Comparison of ENCODE assay signal across 8 mouse cellular contexts in genomic region chr3:88087688-88088087, GRCm38 (mm10). TPM values are rescaled to one million over a fixed set of nuclear protein-coding genes. Genes with fewer than 3 reads are reported as not detected.
DNase-seq lines count a peak whose midpoint lies in the region; ATAC-seq and TF ChIP-seq lines count a peak whose summit lies in the region.
"Had no signal": no experiment of that assay in that cellular context is flagged by ENCODE, and none has a peak within 500 bp of the region (broad histone marks: within the 10 kb centered on the region; RNA-seq: fewer than 3 reads in every experiment).

No protein-coding gene starts in this region.

- no peak overlapping the region for H3K9ac ChIP-seq in ES-Bruce4 (ENCODE audit: low read depth, poor library complexity, severe bottlenecking)
- no peak overlapping the region for H3K9ac ChIP-seq in lung, postnatal 0 days (replicated peaks; ENCODE audit: low read depth)

- H3K9me3 ChIP-seq in ES-Bruce4 (replicated peaks; ENCODE audit: control insufficient read depth, insufficient read depth, low read length, poor library complexity, severe bottlenecking), result no peaks in the 10 kb centered on the region
- no peaks in the 10 kb centered on the region for H3K9me3 ChIP-seq in lung, postnatal 0 days (ENCODE audit: low read length)

- H3K4me3 ChIP-seq in ES-Bruce4 (ENCODE audit: low read depth, low read length), result no peak overlapping the region
- H3K4me3 ChIP-seq in bone marrow macrophage, adult 2 months (ENCODE audit: insufficient read depth, low read length), result no peak overlapping the region
- H3K4me3 ChIP-seq in lung, postnatal 0 days (ENCODE audit: low read depth, low read length), result no peak overlapping the region

- H3K36me3 ChIP-seq in ES-Bruce4 (ENCODE audit: control insufficient read depth, insufficient read depth, low read length, poor library complexity, severe bottlenecking), result peaks cover 29% of the 10 kb centered on the region
- H3K36me3 ChIP-seq in lung, postnatal 0 days (ENCODE audit: insufficient read depth, low read length), result no peaks in the 10 kb centered on the region

- H3K27me3 ChIP-seq in ES-Bruce4 (ENCODE audit: control insufficient read depth, insufficient read depth, low read length, poor library complexity, severe bottlenecking), result no peaks in the 10 kb centered on the region
- no peaks in the 10 kb centered on the region for H3K27me3 ChIP-seq in lung, postnatal 0 days (replicated peaks; ENCODE audit: insufficient read depth, low read length)

- no peak overlapping the region for H3K4me2 ChIP-seq in lung, postnatal 0 days (replicated peaks; ENCODE audit: low read depth, low read length)

- TF ChIP-seq CTCF in ES-Bruce4 (IDR thresholded peaks at IDR 0.05; ENCODE audit: low read depth, low read length), result peak; percentile 74
- TF ChIP-seq CTCF in bone marrow macrophage, adult 2 months (IDR thresholded peaks at IDR 0.05; ENCODE audit: low read depth, low read length), result peak; percentile 42; the same call in 1 of the 2 replicates
- TF ChIP-seq CTCF in lung, postnatal 0 days (IDR thresholded peaks at IDR 0.05), result peak; percentile 84

- peak; percentile 37 for ATAC-seq in lung, postnatal 0 days
- no peak for ATAC-seq in granulocyte monocyte progenitor cell, adult 5-6 weeks (replicated peaks; ENCODE audit: poor library complexity, severe bottlenecking)

- TF ChIP-seq EP300 in ES-Bruce4 (IDR thresholded peaks at IDR 0.05; ENCODE audit: insufficient read depth, low read depth, low read length), result no peak
- TF ChIP-seq EP300 in lung, postnatal 0 days (IDR thresholded peaks at IDR 0.05), result no peak; the same call in 1 of the 2 replicates

- peak; percentile 47 for DNase-seq in kidney, adult 9 months
- no peak for DNase-seq in kidney, adult 11 months
- peak; percentile 51 for DNase-seq in lung, postnatal 0 days (ENCODE audit: low spot score)
- no peak for DNase-seq in yolk sac, embryonic 10.5 days (ENCODE audit: low spot score)

- WGBS in lung, postnatal 0 days, result 86% methylated on average over 1 of the region's 1 CpGs

- no peak for TF ChIP-seq POLR2A in ES-Bruce4 (IDR thresholded peaks at IDR 0.05; ENCODE audit: insufficient read depth, low read length)
- no peak for TF ChIP-seq POLR2A in bone marrow macrophage, adult 2 months (IDR thresholded peaks at IDR 0.05; ENCODE audit: borderline replicate concordance, low read depth, low read length)

- no peaks in the 10 kb centered on the region for H3K4me1 ChIP-seq in ES-Bruce4 (ENCODE audit: control insufficient read depth, insufficient read depth, low read length)
- H3K4me1 ChIP-seq in bone marrow macrophage, adult 2 months (ENCODE audit: control insufficient read depth, insufficient read depth, low read length), result peaks cover 6% of the 10 kb centered on the region
- H3K4me1 ChIP-seq in lung, postnatal 0 days (ENCODE audit: insufficient read depth, low read depth, low read length), result no peaks in the 10 kb centered on the region

- no peak overlapping the region for H3K27ac ChIP-seq in ES-Bruce4 (ENCODE audit: insufficient read depth, low read length)
- H3K27ac ChIP-seq in bone marrow macrophage, adult 2 months (ENCODE audit: insufficient read depth, low read depth, low read length), result no peak overlapping the region
- H3K27ac ChIP-seq in lung, postnatal 0 days (ENCODE audit: low read length), result no peak overlapping the region

RNA-seq across cellular contexts. Expression of gene Iqgap3, which starts 5.9 kb away (rescaled TPM):
- polyA plus RNA-seq in ES-Bruce4 (2011; ENCODE audit: insufficient read depth, insufficient read length, low read depth, missing spikeins), result 28.2 and 30.9 TPM in 2 replicates
- 20.5 and 25.7 TPM in 2 replicates for polyA plus RNA-seq in bone marrow macrophage, adult 2 months (2012; ENCODE audit: insufficient read depth, insufficient read length, missing spikeins)
- polyA plus RNA-seq in lung, postnatal 0 days (2015; fragmentation: Nextera tagmentation; extraction: Ambion mirVana), result 0.92 and 1.6 TPM in 2 replicates
- 5.9 and 9.9 TPM in 2 replicates for total RNA-seq in granulocyte monocyte progenitor cell, adult 5-6 weeks (2014; fragmentation: Nextera tagmentation)
- 19.5 and 19.9 TPM in 2 replicates for total RNA-seq in granulocyte monocyte progenitor cell, adult 5-6 weeks (2017)

RNA-seq across cellular contexts. Expression of gene Ttc24, which starts 9.6 kb away (rescaled TPM):
- polyA plus RNA-seq in ES-Bruce4 (2011; ENCODE audit: insufficient read depth, insufficient read length, low read depth, missing spikeins), result not detected in 2 replicates
- not detected in 2 replicates for polyA plus RNA-seq in bone marrow macrophage, adult 2 months (2012; ENCODE audit: insufficient read depth, insufficient read length, missing spikeins)
- polyA plus RNA-seq in lung, postnatal 0 days (2015; fragmentation: Nextera tagmentation; extraction: Ambion mirVana), result not detected in 2 replicates
- total RNA-seq in granulocyte monocyte progenitor cell, adult 5-6 weeks (2014; fragmentation: Nextera tagmentation), result not detected in 2 replicates
- not detected in 2 replicates for total RNA-seq in granulocyte monocyte progenitor cell, adult 5-6 weeks (2017)
- polyA plus RNA-seq: heart, embryonic 14.5 days had no signal

RNA-seq across cellular contexts. Expression of gene Naxe, which starts 29.4 kb away (rescaled TPM):
- polyA plus RNA-seq in ES-Bruce4 (2011; ENCODE audit: insufficient read depth, insufficient read length, low read depth, missing spikeins), result 63.0 and 67.1 TPM in 2 replicates
- 76.1 and 83.0 TPM in 2 replicates for polyA plus RNA-seq in bone marrow macrophage, adult 2 months (2012; ENCODE audit: insufficient read depth, insufficient read length, missing spikeins)
- polyA plus RNA-seq in lung, postnatal 0 days (2015; fragmentation: Nextera tagmentation; extraction: Ambion mirVana), result 180 and 186 TPM in 2 replicates
- 73.8 and 84.3 TPM in 2 replicates for total RNA-seq in granulocyte monocyte progenitor cell, adult 5-6 weeks (2014; fragmentation: Nextera tagmentation)
- total RNA-seq in granulocyte monocyte progenitor cell, adult 5-6 weeks (2017), result 34.3 and 36.1 TPM in 2 replicates

RNA-seq across cellular contexts. Expression of gene Gpatch4, which starts 44.8 kb away (rescaled TPM):
- 27.7 and 27.8 TPM in 2 replicates for polyA plus RNA-seq in ES-Bruce4 (2011; ENCODE audit: insufficient read depth, insufficient read length, low read depth, missing spikeins)
- polyA plus RNA-seq in bone marrow macrophage, adult 2 months (2012; ENCODE audit: insufficient read depth, insufficient read length, missing spikeins), result 7.9 and 8.4 TPM in 2 replicates
- 8.0 and 10.8 TPM in 2 replicates for polyA plus RNA-seq in lung, postnatal 0 days (2015; fragmentation: Nextera tagmentation; extraction: Ambion mirVana)
- 45.8 and 50.5 TPM in 2 replicates for total RNA-seq in granulocyte monocyte progenitor cell, adult 5-6 weeks (2014; fragmentation: Nextera tagmentation)
- total RNA-seq in granulocyte monocyte progenitor cell, adult 5-6 weeks (2017), result 39.6 and 40.8 TPM in 2 replicates

RNA-seq across cellular contexts. Expression of gene Mef2d, which starts 54.5 kb away (rescaled TPM):
- 41.5 and 48.1 TPM in 2 replicates for polyA plus RNA-seq in ES-Bruce4 (2011; ENCODE audit: insufficient read depth, insufficient read length, low read depth, missing spikeins)
- 84.5 and 98.1 TPM in 2 replicates for polyA plus RNA-seq in bone marrow macrophage, adult 2 months (2012; ENCODE audit: insufficient read depth, insufficient read length, missing spikeins)
- polyA plus RNA-seq in lung, postnatal 0 days (2015; fragmentation: Nextera tagmentation; extraction: Ambion mirVana), result 14.4 and 15.4 TPM in 2 replicates
- 119 and 132 TPM in 2 replicates for total RNA-seq in granulocyte monocyte progenitor cell, adult 5-6 weeks (2014; fragmentation: Nextera tagmentation)
- total RNA-seq in granulocyte monocyte progenitor cell, adult 5-6 weeks (2017), result 42.4 and 52.4 TPM in 2 replicates

Comparison
In these comparisons a context has a peak if more than half of its experiments do, and no peak if none do; other contexts are left out.
1. DNase-seq: peak in kidney, adult 9 months (single experiment) and lung, postnatal 0 days (single experiment); none in kidney, adult 11 months (single experiment) and yolk sac, embryonic 10.5 days (single experiment).
2. Peak in every context shown above with its lines, with median percentiles within 50 percentile points of each other: CTCF ChIP-seq.